Mouse (Mus musculus) retina, embryonic 14.5 days (tissue): ENCODE results near the gene Rrp9.
A peak's percentile ranks its signal among the peaks of the same experiment; 100 is the strongest.

ENCODE experiments used
- DNase-seq: peaks from one replicate; pipeline ENCODE4 v3.0.0-alpha.2; 2015; ENCODE audit warnings: low spot score

The Rrp9 gene

GRCm38 (mm10) chr9:106457163-106457559 is 18.6 kb upstream of the Rrp9 start:
- DNase-seq, result peak; percentile 76

- DNase-seq, result no peak
These were observed 17.8 kb upstream of the Rrp9 start for GRCm38 (mm10) chr9:106457920-106458319.

DNA sequence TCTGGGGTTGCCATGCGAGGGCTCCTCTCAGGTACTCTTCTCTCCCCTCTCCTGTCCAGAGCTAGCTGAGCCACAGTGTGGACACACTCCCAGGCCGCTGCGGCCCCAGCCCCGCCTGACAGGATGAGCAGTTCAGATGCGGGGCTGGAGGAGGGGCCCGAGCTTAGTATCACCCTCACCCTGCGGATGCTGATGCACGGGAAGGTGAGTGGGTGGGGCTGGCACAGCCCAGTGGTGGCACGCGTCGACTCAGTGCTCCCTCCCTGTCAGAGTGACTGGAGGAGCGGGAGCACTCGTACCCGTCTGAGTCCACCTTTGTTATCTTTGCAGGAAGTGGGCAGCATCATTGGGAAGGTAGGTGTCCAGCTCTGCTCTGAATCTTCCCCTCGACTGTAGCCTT is 15.8 kb upstream of the Rrp9 start:
- no peak for DNase-seq

GRCm38 (mm10) chr9:106460401-106461025 is 15.2 kb upstream of the Rrp9 start:
- no peak for DNase-seq

GRCm38 (mm10) chr9:106461026-106461415 is 14.7 kb upstream of the Rrp9 start:
- no peak for DNase-seq

GRCm38 (mm10) chr9:106461641-106462429 is 13.9 kb upstream of the Rrp9 start:
- no peak for DNase-seq

GRCm38 (mm10) chr9:106462430-106462800 is 13.3 kb upstream of the Rrp9 start:
- DNase-seq, result no peak

DNA sequence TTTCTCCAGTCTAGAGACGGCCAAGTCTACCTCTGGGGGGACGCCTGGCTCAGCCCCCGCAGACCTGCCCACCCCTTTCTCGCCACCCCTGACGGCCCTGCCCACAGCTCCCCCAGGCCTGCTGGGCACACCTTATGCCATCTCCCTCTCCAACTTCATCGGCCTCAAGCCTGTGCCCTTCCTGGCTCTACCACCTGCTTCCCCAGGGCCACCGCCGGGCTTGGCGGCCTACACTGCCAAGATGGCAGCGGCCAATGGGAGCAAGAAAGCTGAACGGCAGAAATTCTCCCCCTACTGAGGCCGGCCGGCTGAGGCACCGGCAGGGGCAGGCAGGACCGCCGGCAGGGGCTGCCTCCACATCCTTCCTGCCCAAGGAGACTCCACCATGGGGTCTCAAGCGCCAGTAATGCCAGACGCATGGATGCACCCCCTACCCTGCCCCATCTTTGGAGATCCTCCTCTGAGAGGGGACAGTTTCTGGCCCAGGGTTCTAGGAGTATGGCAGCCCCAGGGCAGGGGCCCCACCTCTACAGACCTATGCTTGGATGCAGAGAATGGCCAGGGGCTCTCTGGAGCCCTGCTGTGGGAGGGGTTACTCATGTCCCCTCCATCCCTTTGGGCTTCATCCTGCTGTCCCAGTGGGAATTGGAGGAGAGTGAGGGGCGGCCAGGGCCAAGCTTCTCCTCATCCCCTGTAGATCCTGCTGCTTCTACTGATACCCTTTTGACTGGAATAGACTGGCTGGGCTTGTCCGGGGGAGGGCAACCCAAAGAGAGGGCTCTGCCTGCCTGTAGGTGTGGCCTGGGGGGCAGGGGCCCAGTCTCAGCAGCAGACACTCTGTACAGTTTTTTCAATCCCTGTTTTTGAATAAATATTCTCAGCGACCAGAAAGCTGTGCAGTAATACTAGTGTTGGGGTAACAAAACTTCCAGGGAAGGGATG is 12.4 kb upstream of the Rrp9 start:
- no peak for DNase-seq

DNA sequence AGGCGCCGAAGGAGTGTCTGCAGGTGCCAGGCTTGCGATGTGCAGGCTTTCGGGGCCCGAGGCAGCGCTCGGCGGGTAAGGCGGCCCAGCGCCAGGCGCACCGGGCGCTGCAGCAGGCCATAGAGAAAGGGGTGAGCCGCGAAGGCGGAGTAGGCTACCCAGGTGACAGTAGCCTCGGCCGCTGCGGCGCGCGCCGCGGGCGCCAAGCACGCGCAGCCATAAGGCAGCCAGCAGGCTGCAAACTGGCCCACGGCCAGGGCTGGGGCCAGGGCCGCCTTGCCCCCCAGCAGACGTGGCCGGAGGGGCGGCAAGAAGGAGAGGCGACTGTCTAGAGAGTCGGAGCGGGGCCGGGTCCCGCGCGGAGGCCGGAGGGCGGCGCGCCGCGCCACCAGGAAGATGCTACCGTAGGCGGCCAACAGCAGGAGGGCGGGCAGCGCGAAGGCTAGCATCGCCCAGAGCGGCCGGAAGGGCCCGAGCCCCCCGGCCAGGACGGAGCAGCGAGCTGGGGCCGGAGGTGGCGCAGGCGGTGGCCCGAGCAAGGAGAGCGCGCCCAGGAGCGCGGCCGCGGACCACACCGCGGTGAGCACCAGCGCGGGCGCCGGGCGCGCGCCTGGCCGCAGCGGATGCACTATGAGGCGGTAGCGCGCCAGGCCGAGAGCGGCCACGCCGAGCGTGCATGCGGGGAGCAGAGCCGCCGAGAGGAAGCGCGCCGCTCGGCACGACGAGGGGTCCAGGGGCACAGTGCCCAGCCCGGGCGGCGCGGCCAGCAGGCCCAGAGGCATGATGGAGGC is 10.8 kb upstream of the Rrp9 start:
- peak; percentile 77 for DNase-seq

DNA sequence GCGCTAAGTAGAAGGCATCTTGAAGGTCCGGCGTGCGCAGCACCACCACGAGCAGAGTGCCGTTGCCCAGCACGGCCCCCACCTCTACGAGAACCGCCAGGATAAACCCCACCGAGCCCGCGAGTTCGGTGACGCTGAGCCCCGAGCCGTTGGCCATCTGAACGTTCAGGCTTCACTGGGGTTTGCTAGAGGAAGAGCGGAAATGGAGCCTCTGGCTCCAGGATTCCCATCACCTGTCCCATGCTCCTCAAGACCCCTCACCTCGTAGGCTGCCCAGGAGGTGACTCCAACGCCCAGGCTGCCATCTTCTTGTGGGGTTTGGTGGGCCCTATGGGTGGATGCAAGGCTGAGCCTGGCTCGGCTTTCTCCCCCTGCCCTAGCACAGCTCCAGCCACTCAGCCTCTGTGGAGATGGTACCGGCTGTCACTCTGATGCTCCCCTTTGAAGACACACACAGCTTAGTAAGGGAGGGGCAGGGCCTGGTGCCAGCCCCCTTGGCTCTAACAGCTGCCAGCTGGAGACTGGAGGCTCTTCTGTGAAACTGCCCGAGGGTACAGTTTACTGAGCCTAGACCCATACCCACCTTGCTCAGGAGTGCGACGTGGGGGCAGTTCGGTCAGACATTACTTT is 10.1 kb upstream of the Rrp9 start, which contains the start of gene Gpr62:
TSS of gene Gpr62 (minus strand) at position 368 of the 630 bp plus-strand sequence.
- DNase-seq, result no peak

- DNase-seq, result no peak
These were observed 9.0 kb upstream of the Rrp9 start for GRCm38 (mm10) chr9:106466721-106467120.

DNA sequence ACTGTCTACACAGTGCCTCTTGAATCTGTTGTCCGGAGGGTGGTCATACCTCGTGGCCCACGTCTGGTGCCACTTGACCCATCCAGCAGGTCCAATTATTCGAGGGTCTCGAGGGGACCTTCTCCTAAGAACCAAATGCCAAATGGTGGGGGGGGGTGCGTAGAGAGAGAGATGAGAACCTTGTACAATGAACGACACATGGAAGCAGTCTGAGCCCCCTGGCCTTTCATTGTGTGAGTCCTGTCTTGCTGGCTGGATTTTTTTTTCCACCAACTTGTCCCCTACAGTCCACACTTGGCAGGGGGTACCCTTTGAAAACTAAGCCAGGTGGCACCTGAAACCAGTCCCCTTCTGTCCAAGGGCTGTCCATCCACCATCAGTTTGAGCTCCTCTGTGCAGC is 8.0 kb upstream of the Rrp9 start:
- no peak for DNase-seq

- no peak for DNase-seq
These were observed 6.4 kb upstream of the Rrp9 start for GRCm38 (mm10) chr9:106469317-106469716.

DNA sequence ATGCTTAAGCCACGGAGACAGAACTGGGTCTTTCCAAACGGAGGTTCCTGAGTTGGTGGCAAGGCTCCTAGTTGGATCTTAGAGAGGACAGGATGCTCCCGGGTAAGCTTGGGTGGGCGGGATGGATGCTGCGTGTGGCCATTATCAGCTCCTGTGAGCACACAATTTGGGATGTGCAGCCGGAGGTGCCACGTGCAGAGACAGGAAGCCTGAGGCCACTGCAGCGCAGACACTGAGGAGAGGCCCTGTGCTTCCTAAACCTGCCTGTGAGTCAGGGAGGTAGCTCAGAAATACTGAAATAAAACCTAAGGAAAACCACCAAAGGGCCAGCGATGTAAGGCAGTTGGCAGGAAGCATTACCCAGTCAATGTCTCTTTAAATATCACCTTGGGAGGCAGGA is 6.0 kb upstream of the Rrp9 start:
- no peak for DNase-seq

- no peak for DNase-seq
These were observed 4.6 kb upstream of the Rrp9 start for GRCm38 (mm10) chr9:106470991-106471750.

DNA sequence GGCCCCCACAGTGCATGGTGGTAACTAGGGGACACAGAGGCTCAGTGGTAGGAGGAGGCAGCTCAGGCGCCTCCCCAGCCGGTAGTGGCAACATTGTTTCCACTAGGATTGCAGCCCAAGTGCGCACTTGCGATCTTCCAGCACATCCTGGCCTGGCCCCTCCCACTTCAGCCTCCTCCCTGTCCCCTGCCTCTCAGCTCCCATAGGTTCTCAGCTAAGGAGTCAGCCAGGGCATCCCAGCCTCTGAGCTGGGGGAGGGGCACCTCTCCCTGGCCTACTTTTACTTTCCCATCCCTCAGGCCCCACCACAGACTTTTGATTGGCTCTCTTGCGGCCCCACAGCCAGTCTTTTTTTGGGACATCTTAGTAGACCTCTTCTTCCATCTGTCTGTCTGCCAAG is 3.9 kb upstream of the Rrp9 start:
- peak; percentile 86 for DNase-seq

- DNase-seq, result no peak
These were observed 3.4 kb upstream of the Rrp9 start for GRCm38 (mm10) chr9:106472321-106472720.

DNA sequence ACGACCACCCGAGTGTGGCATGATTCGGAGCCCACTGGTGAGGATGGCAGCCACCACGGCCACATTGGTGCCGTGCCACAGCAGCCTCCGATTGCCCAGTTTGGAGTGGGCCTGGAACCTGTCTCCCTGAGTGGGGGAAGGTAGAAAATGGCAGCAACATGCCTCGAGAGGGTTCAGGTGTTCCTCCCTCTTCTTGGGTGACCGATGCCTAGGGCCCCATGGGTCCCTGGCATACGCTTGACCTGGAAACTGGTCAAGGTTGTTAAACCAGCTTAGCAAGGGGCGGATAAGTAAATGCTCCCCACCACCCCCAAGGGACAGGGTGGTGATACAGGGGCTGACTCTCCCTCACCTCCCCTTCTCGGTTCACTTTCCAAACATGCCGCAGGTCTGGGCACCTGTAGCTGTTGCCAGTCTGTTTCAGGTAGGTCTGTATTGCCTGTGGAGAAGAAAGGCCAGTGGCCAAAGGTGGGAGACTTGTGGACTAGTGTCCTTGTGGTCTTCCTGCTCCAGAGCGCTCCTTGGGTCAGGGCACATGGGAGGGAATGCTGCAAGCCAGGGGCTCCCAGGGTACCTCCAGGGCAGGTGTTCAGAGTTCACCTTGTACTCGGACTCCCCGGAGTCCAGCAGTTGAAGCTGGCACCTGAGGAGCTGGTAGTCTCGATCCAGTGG is 2.5 kb upstream of the Rrp9 start:
- DNase-seq, result no peak

DNA sequence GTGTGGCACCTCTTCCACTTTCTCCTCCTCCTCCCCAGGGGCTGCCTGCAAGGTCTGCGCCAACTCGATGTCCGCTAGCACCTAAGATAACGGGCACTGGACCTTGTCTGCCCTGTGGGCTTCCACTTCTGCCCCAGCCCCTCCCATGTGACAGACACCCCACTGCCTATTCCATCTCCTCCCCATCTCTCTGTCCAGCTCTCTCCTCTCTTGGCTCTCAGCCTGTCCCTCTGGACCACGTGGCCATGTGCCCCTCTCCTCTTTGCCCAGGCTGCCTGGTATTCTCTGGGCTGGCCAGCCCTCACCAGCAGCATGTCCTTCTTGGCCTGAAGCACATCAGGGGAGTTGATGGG is 2.0 kb upstream of the Rrp9 start:
- no peak for DNase-seq

DNA sequence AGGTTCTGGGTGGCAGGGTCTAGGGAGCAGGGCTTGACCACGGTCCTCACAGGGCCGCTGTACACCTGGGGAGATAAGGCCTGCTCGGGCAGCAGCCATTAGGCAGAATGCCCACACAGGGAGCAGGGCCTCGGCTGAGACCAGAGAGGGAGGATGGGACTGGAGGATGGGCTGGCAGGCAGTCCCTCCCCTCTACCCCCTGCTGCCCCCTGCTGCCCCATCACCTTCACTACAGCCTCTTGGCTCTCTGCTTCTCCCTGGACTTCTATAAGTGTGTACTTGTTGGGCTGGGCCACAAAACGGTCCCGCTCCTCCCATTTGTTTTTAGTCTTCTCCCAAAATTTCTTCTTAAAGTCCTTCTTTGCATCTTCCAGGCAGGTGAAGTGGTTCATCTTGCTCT is 1.3 kb upstream of the Rrp9 start:
- DNase-seq, result peak; percentile 90
